Mouse (Mus musculus): ENCODE results near the gene Rnaset2a. TPM values are rescaled to one million over a fixed set of nuclear protein-coding genes. Genes with fewer than 3 reads are reported as not detected.

The Rnaset2a gene
- total RNA-seq, 2 experiments from 2014 or later, result 6.6 to 28.5 TPM

Other genes with a start within 250 kb of the Rnaset2a start
- gene Tagap, start 222.1 kb downstream of the Rnaset2a start, total RNA-seq (2015; ENCODE audit: low replicate concordance), result 3.4 and 14.8 TPM in 2 replicates
- gene Tagap, start 222.1 kb downstream of the Rnaset2a start, total RNA-seq (2017; ENCODE audit: low replicate concordance), result 3.1 and 4.4 TPM in 2 replicates
- gene Rsph3a, start 202.5 kb downstream of the Rnaset2a start, total RNA-seq (2015; ENCODE audit: low replicate concordance), result 27.8 and 39.0 TPM in 2 replicates
- gene Rsph3a, start 202.5 kb downstream of the Rnaset2a start, total RNA-seq (2017; ENCODE audit: low replicate concordance), result 1.5 and 19.5 TPM in 2 replicates
- gene Gm49673, start 309 bp downstream of the Rnaset2a start, total RNA-seq (2015; ENCODE audit: low replicate concordance), result not detected in 2 replicates
- 4.9 TPM in 1 of 2 replicates, not detected in the other for gene Gm49673, start 309 bp downstream of the Rnaset2a start, total RNA-seq (2017; ENCODE audit: low replicate concordance)
- 23.5 and 24.1 TPM in 2 replicates for gene Fgfr1op, start 17.4 kb upstream of the Rnaset2a start, total RNA-seq (2015; ENCODE audit: low replicate concordance)
- 28.3 and 34.7 TPM in 2 replicates for gene Fgfr1op, start 17.4 kb upstream of the Rnaset2a start, total RNA-seq (2017; ENCODE audit: low replicate concordance)
- not detected in 2 replicates for gene Ccr6, start 87.9 kb upstream of the Rnaset2a start, total RNA-seq (2015; ENCODE audit: low replicate concordance)
- gene Ccr6, start 87.9 kb upstream of the Rnaset2a start, total RNA-seq (2017; ENCODE audit: low replicate concordance), result not detected in 2 replicates
- gene Mpc1, start 134.8 kb upstream of the Rnaset2a start, total RNA-seq (2015; ENCODE audit: low replicate concordance), result 62.5 and 64.2 TPM in 2 replicates
- 29.8 and 39.3 TPM in 2 replicates for gene Mpc1, start 134.8 kb upstream of the Rnaset2a start, total RNA-seq (2017; ENCODE audit: low replicate concordance)
- gene Sft2d1, start 163.0 kb upstream of the Rnaset2a start, total RNA-seq (2015; ENCODE audit: low replicate concordance), result 39.4 and 82.9 TPM in 2 replicates
- gene Sft2d1, start 163.0 kb upstream of the Rnaset2a start, total RNA-seq (2017; ENCODE audit: low replicate concordance), result 7.9 and 21.1 TPM in 2 replicates
- not detected in 2 replicates for gene Prr18, start 189.4 kb upstream of the Rnaset2a start, total RNA-seq (2015; ENCODE audit: low replicate concordance)
- gene Prr18, start 189.4 kb upstream of the Rnaset2a start, total RNA-seq (2017; ENCODE audit: low replicate concordance), result 0.53 TPM in 1 of 2 replicates, not detected in the other
- not detected in 2 replicates for gene T2, start 207.9 kb upstream of the Rnaset2a start, total RNA-seq (2015; ENCODE audit: low replicate concordance)
- gene T2, start 207.9 kb upstream of the Rnaset2a start, total RNA-seq (2017; ENCODE audit: low replicate concordance), result not detected in 2 replicates

Measured in erythroid progenitor cell, adult 5-6 weeks (primary cell).